Mouse (Mus musculus) gastrocnemius, postnatal 14 days (tissue): ENCODE results near the gene Olfr433. TPM values are rescaled to one million over a fixed set of nuclear protein-coding genes. Genes with fewer than 3 reads are reported as not detected.
"Not testable (repeated sequence)": the region's sequence is repeated elsewhere in the genome, so short reads cannot be mapped to it uniquely, and the experiment has no call there.

Experiments used
- DNase-seq: peaks from one replicate; pipeline ENCODE4 v3.0.0; 2021; ENCODE audit warnings: mixed read lengths
- intact Hi-C: fragments of 180-260 bp; cut with DNase I; formaldehyde crosslinking; loops from one replicate; pipeline ENCODE4 v1.15.1; 2025; ENCODE audit warnings: low total_unique reads
- long read RNA-seq, 2 experiments: library from polyadenylated mRNA; stranded (forward); transcript quantifications; one replicate each; pipeline ENCODE4 v2.0.0; 2021
- total RNA-seq, 2 experiments: library from RNA; stranded (reverse); gene quantifications; 2 replicates each; pipeline ENCODE4 v1.2.3; 2021

The Olfr433 gene
- not detected for total RNA-seq
- long read RNA-seq, experiment 1: 0 reads
- long read RNA-seq, experiment 2: 0 reads

DNA sequence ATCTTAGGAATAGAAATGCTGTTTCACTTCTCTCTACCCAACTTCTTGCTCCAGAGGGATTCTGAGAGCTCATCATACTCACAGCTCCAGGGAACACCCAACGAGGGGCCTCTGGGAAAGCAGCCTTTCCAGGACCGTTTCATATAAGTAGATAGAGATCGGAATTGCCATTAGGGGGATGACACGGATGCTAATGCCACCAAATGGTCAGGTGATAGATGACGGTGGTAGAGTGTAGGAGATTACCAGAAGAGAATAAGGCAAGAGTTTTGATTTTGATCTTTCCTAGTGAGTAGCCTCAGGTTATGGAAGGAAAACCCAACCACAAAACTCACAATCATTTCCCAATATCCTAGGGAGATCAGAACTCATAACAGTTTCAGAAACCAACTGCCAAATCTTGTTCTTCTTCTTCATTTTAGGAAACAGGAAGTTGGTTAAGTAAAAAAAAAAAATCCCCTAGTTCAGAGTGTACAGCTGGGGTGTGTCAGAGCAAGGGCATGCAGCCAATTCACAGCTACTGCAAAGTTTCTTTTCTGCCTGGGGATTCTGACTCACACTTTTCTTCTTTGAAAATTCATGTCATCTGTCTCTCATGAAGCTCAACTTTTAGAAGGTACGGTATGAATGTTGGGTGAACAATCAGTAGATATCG, at the start of gene Olfr433:
Gene Olfr433, plus strand, starts transcription at position 183 of the 655 bp plus-strand sequence.
- peak; percentile 54 for DNase-seq
- intact Hi-C loops: no loop called here

- intact Hi-C loops: no loop called here
- no peak for DNase-seq
Observed at GRCm38 (mm10) chr1:173995003-173995402, 45.5 kb upstream of the Olfr433 start.

DNA sequence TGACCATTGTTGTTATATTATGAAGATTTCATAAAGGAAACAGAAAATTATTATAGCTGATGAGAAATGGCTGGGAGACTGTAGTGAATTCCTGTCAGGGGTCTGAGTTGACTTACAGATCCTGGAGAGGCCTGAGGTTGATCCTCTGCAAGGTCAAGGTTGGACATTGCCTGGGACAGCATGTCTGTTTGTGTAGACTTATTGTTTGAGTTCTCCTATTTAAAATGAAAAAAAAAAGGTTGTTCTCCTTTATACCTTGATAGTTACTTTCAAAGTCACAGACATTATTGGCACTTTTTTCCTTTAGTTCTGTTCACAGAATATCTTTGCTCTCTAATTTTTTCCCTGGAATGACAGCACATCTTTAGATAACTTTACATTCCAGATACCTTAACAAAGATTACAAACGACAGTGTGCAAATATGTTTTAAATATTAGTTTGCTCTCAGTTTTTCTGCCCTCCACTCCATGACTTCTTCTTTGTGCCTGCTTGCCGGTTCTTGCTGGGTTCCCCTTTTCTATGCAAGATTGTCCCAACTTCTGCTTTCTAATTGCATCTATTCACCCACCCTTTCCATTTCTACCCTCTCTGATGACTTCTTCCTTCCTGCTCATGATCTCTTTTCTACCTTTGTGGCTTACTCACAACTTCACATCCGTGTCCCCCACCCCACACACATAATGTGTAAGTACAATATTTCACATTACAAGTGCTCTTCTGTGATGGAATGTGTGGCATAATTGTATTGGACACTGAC, 36.0 kb upstream of the Olfr433 start:
- intact Hi-C loops, DNase-seq: not testable (repeated sequence)

DNA sequence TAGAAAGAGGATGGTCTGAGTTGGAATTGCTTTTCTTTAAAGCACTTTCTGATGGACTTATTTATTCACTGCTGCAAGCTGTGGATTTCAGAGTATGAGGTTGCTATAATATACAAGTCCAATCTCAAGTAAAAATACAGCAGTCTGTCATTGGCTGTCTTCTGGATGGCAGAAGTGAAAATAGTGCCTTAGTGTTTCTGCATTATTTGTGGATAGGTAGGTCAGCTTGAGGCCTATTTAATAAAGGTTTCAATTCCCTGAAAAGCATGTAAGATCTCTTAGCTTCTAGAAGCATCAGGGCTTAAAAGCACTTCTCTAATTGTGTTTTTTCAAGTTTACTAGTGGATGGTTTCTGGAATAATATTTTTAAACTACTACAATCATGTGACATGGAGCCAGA, 33.5 kb upstream of the Olfr433 start:
- intact Hi-C loops, DNase-seq: not testable (repeated sequence)

DNA sequence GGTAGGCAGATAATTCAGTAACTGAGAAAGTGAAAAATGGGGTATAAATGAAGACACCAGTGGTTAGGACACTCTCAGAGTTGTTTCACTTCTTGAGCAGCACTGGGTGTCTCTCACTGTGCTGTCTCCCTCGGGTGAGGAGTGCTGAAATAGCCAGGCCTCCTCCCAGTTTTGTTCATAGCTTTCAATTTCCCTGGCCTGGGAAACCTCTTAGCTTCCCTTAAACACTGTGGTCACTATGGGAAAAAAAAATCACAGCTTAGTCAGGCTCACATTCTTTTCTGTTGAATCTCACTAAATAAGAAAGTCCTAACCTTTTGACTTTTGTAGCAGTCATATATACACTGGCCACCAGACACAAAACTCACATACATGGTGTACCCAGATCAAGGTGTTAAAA, 8.8 kb upstream of the Olfr433 start, which contains the start of gene Ifi205:
Gene Ifi205, minus strand, starts transcription at position 113 of the 400 bp plus-strand sequence.
- no peak for DNase-seq
- intact Hi-C loops: no loop called here

GRCm38 (mm10) chr1:174035841-174036240, 4.7 kb upstream of the Olfr433 start:
- no peak for DNase-seq
- intact Hi-C loops: no loop called here

- DNase-seq: no peak
- intact Hi-C loops: no loop called here
Observed at GRCm38 (mm10) chr1:174038480-174038879, 2.0 kb upstream of the Olfr433 start.

GRCm38 (mm10) chr1:174042091-174042884, 1.8 kb downstream of the Olfr433 start:
- DNase-seq, intact Hi-C loops: not testable (repeated sequence)

DNA sequence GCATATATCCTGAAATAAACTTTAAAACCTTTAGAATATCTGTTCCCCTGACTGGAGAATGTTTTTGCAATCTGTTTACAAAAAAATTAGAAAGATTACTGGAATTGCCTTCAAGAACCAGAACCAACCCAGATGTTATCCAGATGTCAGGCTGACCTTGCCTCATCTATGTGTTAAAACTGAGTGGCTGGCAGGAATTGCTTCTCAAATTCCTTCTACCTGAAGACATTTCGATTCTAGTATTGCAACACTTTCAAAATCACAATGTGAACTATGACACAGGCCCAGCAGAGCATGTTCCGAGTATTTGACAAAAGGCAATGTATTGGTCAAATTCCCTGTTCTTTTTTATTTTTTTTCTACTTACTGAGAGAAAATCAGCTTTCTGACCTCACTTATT, 3.9 kb downstream of the Olfr433 start:
- intact Hi-C loops: no loop called here
- DNase-seq: no peak

DNA sequence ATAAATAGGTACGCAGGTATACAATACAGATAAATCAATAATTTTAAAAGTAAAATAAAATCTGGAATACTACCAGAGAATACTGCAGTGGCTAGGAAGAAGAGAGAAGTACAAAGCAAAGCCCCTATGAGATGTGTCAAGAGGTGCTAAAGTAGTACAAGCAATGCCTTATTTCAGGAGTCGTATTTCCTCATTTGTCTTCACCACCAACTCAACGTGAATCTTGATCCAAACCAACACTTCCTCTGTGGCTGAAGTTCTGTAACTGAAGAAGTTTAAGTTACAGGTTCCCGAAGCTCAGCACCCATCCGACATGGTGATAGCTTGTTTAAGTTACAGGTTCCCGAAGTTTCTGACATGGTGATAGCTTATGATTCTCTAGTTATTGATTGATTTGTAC, 7.7 kb downstream of the Olfr433 start:
- intact Hi-C loops, DNase-seq: not testable (repeated sequence)

- intact Hi-C loops: no loop called here
- DNase-seq: no peak
Observed at GRCm38 (mm10) chr1:174048893-174049292, 8.4 kb downstream of the Olfr433 start, which contains the start of gene Olfr432. Gene Olfr432 (plus strand): TSS chr1:174049205.

GRCm38 (mm10) chr1:174049357-174049756, 8.9 kb downstream of the Olfr433 start:
- DNase-seq, intact Hi-C loops: not testable (repeated sequence)

- intact Hi-C loops: no loop called here
- DNase-seq: no peak
Observed at GRCm38 (mm10) chr1:174050532-174050931, 10.0 kb downstream of the Olfr433 start.

- intact Hi-C loops: no loop called here
- no peak for DNase-seq
Observed at GRCm38 (mm10) chr1:174051515-174051914, 11.0 kb downstream of the Olfr433 start.

- no peak for DNase-seq
- intact Hi-C loops: no loop called here
Observed at GRCm38 (mm10) chr1:174051931-174052536, 11.5 kb downstream of the Olfr433 start.

GRCm38 (mm10) chr1:174052981-174053380, 12.5 kb downstream of the Olfr433 start:
- no peak for DNase-seq
- intact Hi-C loops: no loop called here

- intact Hi-C loops: no loop called here
- DNase-seq: no peak
Observed at GRCm38 (mm10) chr1:174055248-174055647, 14.7 kb downstream of the Olfr433 start.

GRCm38 (mm10) chr1:174066305-174066704, 25.8 kb downstream of the Olfr433 start, which contains the start of gene Olfr430:
Gene Olfr430 (plus strand): TSS chr1:174066605.
- DNase-seq: no peak
- intact Hi-C loops: no loop called here

DNA sequence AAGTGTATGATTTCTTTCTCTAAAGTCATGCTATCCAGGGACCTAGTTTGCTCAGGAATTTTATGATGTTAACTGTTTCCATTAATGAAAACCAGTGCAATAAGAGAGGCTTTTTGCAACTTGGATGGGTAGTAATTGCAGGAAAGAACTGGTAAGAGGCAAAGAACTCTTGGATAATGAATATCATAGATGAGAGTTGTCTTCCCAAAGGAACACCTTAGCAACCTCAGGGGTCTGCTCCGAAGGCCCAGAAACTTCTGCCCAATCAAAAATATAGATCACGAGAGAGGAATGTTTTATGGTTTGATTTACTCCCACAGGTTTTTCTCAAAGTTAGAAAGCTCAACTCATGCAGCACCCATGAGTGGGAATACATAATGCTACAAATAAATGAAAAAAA, 43.5 kb downstream of the Olfr433 start, which contains the start of gene Olfr429:
Gene Olfr429, plus strand, starts transcription at position 301 of the 400 bp plus-strand sequence.
- no peak for DNase-seq
- intact Hi-C loops: no loop called here
